Mouse (Mus musculus) cortical plate, adult 2 months (tissue): ENCODE results near the gene Dusp22. TPM values are rescaled to one million over a fixed set of nuclear protein-coding genes. Genes with fewer than 3 reads are reported as not detected.

Source experiments
- H3K27ac ChIP-seq: fragments of 200-500 bp; 2 replicates; pipeline ENCODE4 v1.5.1; 2012; ENCODE audit warnings: low read length, control low read depth, inconsistent platforms; ENCODE audit not compliant: insufficient read depth
- H3K4me1 ChIP-seq: fragments of 200-500 bp; 2 replicates; pipeline ENCODE4 v1.6.1; 2011; ENCODE audit warnings: low read length; ENCODE audit not compliant: control insufficient read depth, insufficient read depth
- H3K4me3 ChIP-seq: fragments of 200-500 bp; 2 replicates; pipeline ENCODE4 v1.5.1; 2011; ENCODE audit warnings: mild to moderate bottlenecking, low read length, control low read depth; ENCODE audit not compliant: insufficient read depth
- CTCF ChIP-seq: fragments of 200-500 bp; IDR thresholded peaks from 2 replicates; pipeline ENCODE4 v1.5.1; 2011; ENCODE audit warnings: mild to moderate bottlenecking, control low read depth, low read length; ENCODE audit not compliant: insufficient read depth; ENCODE audit errors: extremely low read depth
- POLR2A ChIP-seq: fragments of 200-500 bp; IDR thresholded peaks from 2 replicates; pipeline ENCODE4 v1.6.1; 2011; ENCODE audit warnings: mild to moderate bottlenecking, low read length, control low read depth; ENCODE audit not compliant: insufficient read depth; ENCODE audit errors: extremely low read depth
- polyA plus RNA-seq: library from polyadenylated mRNA; depleted of rRNA; stranded (reverse); fragments of >200 nt; gene quantifications from 2 replicates; pipeline ENCODE4 v1.2.3, GENCODE M21; 2012

Gene Dusp22
- polyA plus RNA-seq, 1 experiment: 32.8 TPM

DNA sequence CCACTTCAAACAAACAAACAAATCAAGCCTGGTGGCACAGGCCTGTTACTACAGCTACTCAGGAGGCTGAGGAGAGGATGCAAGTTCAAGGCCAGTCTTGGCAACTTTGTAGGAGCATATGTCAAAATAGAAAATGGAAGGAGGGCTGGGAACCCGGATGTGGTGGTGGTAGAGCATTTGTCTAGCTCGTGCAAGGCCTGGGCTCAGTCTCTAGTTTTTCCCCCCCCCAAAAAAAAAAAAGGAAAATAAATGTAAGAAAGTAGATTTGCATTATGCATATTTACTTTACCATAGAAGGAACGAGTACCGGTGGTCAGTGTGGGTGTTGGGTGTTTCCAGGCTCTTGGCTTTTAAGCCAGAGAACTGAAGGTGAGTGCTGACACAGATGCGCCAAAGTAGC, 29.7 kb downstream of the Dusp22 start:
- Histone ChIP-seq H3K27ac (no peak overlapping the region), H3K4me3 (no peak overlapping the region), H3K4me1 (peaks cover 11% of the 10 kb centered on the region)
- TF ChIP-seq CTCF (no peak), POLR2A (no peak)

DNA sequence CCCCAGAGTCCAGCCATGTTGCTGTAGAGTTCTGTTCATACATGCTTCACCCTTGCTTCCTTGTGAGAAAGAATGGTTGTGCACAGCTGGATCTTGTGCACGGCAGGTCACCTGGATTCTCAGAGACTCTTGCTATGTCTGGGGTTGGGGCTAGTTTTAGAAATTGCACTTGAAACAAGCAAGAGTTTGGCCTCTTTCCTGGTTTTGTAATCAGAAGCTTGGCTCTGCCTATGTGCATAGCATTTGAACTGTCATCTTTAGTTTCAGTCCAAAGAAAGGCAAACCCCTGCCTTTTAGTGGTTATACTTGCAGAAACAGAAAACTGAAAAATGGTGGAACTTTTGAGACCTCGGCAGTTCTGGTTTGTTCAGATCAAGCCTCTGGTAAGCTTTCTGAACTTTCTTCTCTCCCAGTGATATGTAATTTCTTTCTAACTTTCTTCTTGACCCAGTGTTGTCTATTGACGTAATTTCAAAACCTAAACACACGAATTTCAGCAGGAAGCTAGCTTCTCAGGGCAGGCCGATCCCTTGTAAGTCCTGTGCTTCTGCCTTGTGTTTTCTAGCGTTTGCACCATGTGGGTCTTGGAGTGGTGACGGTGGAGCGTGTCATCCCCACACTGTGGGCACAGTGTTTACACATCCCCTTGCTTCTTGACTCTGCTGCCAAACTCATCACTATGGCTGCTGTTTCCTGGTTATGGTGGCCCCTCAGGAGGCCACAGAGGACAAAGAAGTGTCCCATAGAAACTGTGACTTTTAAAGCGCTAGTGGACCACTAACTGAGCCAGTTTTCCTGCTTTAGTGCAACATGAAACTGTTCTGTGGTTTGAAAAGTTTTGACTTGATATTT, 31.9 kb downstream of the Dusp22 start:
- H3K4me3 ChIP-seq: no peak overlapping the region
- peaks cover 11% of the 10 kb centered on the region for H3K4me1 ChIP-seq
- H3K27ac ChIP-seq: 0 out of 2 replicates have a peak overlapping the region, but pooled peaks have one; percentile 9
- TF ChIP-seq CTCF: no peak
- TF ChIP-seq POLR2A: no peak

- TF ChIP-seq POLR2A (no peak), CTCF (no peak)
- peak overlapping the region; percentile 38; the same call in 1 of the 2 replicates for H3K27ac ChIP-seq
- no peak overlapping the region for H3K4me3 ChIP-seq
- H3K4me1 ChIP-seq: peaks cover 11% of the 10 kb centered on the region
Observed at GRCm38 (mm10) chr13:30692644-30693385, 33.0 kb downstream of the Dusp22 start.

- Histone ChIP-seq H3K4me3 (no peak overlapping the region), H3K27ac (no peak overlapping the region)
- TF ChIP-seq CTCF: no peak
- no peak for TF ChIP-seq POLR2A
Observed at GRCm38 (mm10) chr13:30695232-30695631, 35.4 kb downstream of the Dusp22 start.

GRCm38 (mm10) chr13:30695890-30696289, 36.1 kb downstream of the Dusp22 start:
- Histone ChIP-seq H3K4me3 (no peak overlapping the region), H3K27ac (no peak overlapping the region), H3K4me1 (peaks cover 10% of the 10 kb centered on the region)
- TF ChIP-seq CTCF (no peak), POLR2A (no peak)

More at GRCm38 (mm10) chr13:30695232-30695631, 35.4 kb downstream of the Dusp22 start:
- peaks cover 10% of the 10 kb centered on the region for H3K4me1 ChIP-seq

DNA sequence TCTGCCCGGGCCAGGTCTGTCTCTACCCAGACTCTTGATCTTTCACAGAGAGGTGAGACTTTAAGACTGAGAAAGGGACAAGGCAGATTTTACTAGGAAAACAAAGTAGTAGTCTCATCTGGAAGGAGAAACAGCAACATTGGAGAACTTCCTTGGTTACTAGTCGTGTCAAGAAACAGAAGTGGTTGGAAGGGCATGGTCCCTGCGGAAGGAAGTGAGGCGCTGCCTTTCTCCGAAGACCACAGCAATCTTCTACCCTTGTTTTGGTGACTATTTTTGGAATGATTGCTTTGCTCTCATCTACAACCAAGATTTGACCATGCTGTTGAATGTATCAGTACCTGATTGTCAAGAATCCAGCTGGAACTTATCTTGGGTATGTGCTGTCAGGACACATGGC, 38.1 kb downstream of the Dusp22 start:
- Histone ChIP-seq H3K4me1 (peaks cover 2% of the 10 kb centered on the region), H3K4me3 (no peak overlapping the region), H3K27ac (no peak overlapping the region)
- TF ChIP-seq POLR2A (no peak), CTCF (no peak)

- Histone ChIP-seq H3K27ac (no peak overlapping the region), H3K4me1 (peaks cover 1% of the 10 kb centered on the region; the same call in 1 of the 2 replicates), H3K4me3 (no peak overlapping the region)
- TF ChIP-seq CTCF: no peak
- TF ChIP-seq POLR2A: no peak
Observed at GRCm38 (mm10) chr13:30702695-30703094, 42.9 kb downstream of the Dusp22 start.

GRCm38 (mm10) chr13:30704246-30705095, 44.7 kb downstream of the Dusp22 start:
- H3K27ac ChIP-seq: no peak overlapping the region
- H3K4me3 ChIP-seq: no peak overlapping the region
- peaks cover 1% of the 10 kb centered on the region; the same call in 1 of the 2 replicates for H3K4me1 ChIP-seq
- TF ChIP-seq POLR2A (no peak), CTCF (no peak)

- H3K27ac ChIP-seq: no peak overlapping the region
- TF ChIP-seq POLR2A (no peak), CTCF (no peak)
- H3K4me3 ChIP-seq: no peak overlapping the region
- no peaks in the 10 kb centered on the region for H3K4me1 ChIP-seq
Observed at GRCm38 (mm10) chr13:30711066-30711465, 51.3 kb downstream of the Dusp22 start.
